Mouse (Mus musculus): ENCODE measurements around the gene Zfp865. TPM values are rescaled to one million over a fixed set of nuclear protein-coding genes. Genes with fewer than 3 reads are reported as not detected.

The Zfp865 gene
- polyA plus RNA-seq, 1 experiment from 2014 or later: 6.3 TPM

- H3K4me3 ChIP-seq: peak overlapping the region; percentile 68
- H3K27ac ChIP-seq: peak overlapping the region; percentile 64
- H3K4me1 ChIP-seq: peaks cover 68% of the 10 kb centered on the region
- H3K36me3 ChIP-seq: no peaks in the 10 kb centered on the region
- H3K9ac ChIP-seq: peak overlapping the region; percentile 73
- no peaks in the 10 kb centered on the region for H3K9me3 ChIP-seq
- 1% methylated on average over 55 of the region's 55 CpGs for WGBS
- peak overlapping the region; percentile 84 for H3K4me2 ChIP-seq
- peaks cover 45% of the 10 kb centered on the region for H3K27me3 ChIP-seq
- no peak for ATAC-seq (ENCODE audit: insufficient number of reproducible peaks, low FRiP score, low TSS enrichment, low read depth)
Observed at GRCm38 (mm10) chr7:5056651-5057263, 36.6 kb downstream of the Zfp865 start.

GRCm38 (mm10) chr7:5057381-5057780 is 37.2 kb downstream of the Zfp865 start:
- Histone ChIP-seq H3K4me2 (peak overlapping the region; percentile 84), H3K27ac (no peak overlapping the region)

GRCm38 (mm10) chr7:5057804-5058203 is 37.6 kb downstream of the Zfp865 start:
- peak overlapping the region; percentile 68; the same call in 1 of the 2 replicates for H3K4me3 ChIP-seq
- H3K4me1 ChIP-seq: peaks cover 58% of the 10 kb centered on the region
- no peak overlapping the region for H3K9ac ChIP-seq
- H3K9me3 ChIP-seq: no peaks in the 10 kb centered on the region
- no peaks in the 10 kb centered on the region for H3K36me3 ChIP-seq
- 33% methylated on average over 11 of the region's 11 CpGs for WGBS
- H3K27me3 ChIP-seq: peaks cover 36% of the 10 kb centered on the region
- peak overlapping the region; percentile 84 for H3K4me2 ChIP-seq
- no peak for ATAC-seq (ENCODE audit: insufficient number of reproducible peaks, low FRiP score, low TSS enrichment, low read depth)
- H3K27ac ChIP-seq: no peak overlapping the region

More at GRCm38 (mm10) chr7:5057381-5057780, 37.2 kb downstream of the Zfp865 start:
- no peaks in the 10 kb centered on the region for H3K36me3 ChIP-seq
- no peaks in the 10 kb centered on the region for H3K9me3 ChIP-seq
- peaks cover 41% of the 10 kb centered on the region for H3K27me3 ChIP-seq
- peak overlapping the region; percentile 68 for H3K4me3 ChIP-seq
- WGBS: 29% methylated on average over 8 of the region's 8 CpGs
- peak overlapping the region; percentile 73 for H3K9ac ChIP-seq
- no peak for ATAC-seq (ENCODE audit: insufficient number of reproducible peaks, low FRiP score, low TSS enrichment, low read depth)
- peaks cover 62% of the 10 kb centered on the region for H3K4me1 ChIP-seq

GRCm38 (mm10) chr7:5058631-5059030 is 38.5 kb downstream of the Zfp865 start:
- no peaks in the 10 kb centered on the region for H3K36me3 ChIP-seq
- H3K4me2 ChIP-seq: no peak overlapping the region
- peaks cover 28% of the 10 kb centered on the region for H3K27me3 ChIP-seq
- H3K4me1 ChIP-seq: peaks cover 55% of the 10 kb centered on the region
- no peak overlapping the region for H3K9ac ChIP-seq
- no peak overlapping the region for H3K27ac ChIP-seq
- ATAC-seq (ENCODE audit: insufficient number of reproducible peaks, low FRiP score, low TSS enrichment, low read depth): no peak
- H3K4me3 ChIP-seq: no peak overlapping the region
- 97% methylated on average over 1 of the region's 1 CpGs for WGBS
- H3K9me3 ChIP-seq: no peaks in the 10 kb centered on the region

GRCm38 (mm10) chr7:5059421-5059820 is 39.2 kb downstream of the Zfp865 start:
- Histone ChIP-seq H3K27ac (no peak overlapping the region), H3K36me3 (no peaks in the 10 kb centered on the region), H3K27me3 (peaks cover 20% of the 10 kb centered on the region), H3K4me1 (peaks cover 54% of the 10 kb centered on the region), H3K9ac (no peak overlapping the region; the same call in 1 of the 2 replicates), H3K9me3 (no peaks in the 10 kb centered on the region), H3K4me3 (no peak overlapping the region), H3K4me2 (peak overlapping the region; percentile 85; the same call in 1 of the 2 replicates)
- WGBS: 88% methylated on average over 12 of the region's 12 CpGs
- ATAC-seq (ENCODE audit: insufficient number of reproducible peaks, low FRiP score, low TSS enrichment, low read depth): no peak

GRCm38 (mm10) chr7:5060239-5060731 is 40.1 kb downstream of the Zfp865 start:
- peak overlapping the region; percentile 100 for H3K27ac ChIP-seq
- ATAC-seq (ENCODE audit: insufficient number of reproducible peaks, low FRiP score, low TSS enrichment, low read depth): no peak
- H3K4me1 ChIP-seq: peaks cover 56% of the 10 kb centered on the region

GRCm38 (mm10) chr7:5060944-5061773 is 41.0 kb downstream of the Zfp865 start:
- H3K9me3 ChIP-seq: no peaks in the 10 kb centered on the region
- peak overlapping the region; percentile 67 for H3K4me3 ChIP-seq
- H3K4me2 ChIP-seq: peak overlapping the region; percentile 85
- under 1% methylated on average over 60 of the region's 60 CpGs for WGBS
- peak overlapping the region; percentile 84 for H3K9ac ChIP-seq
- 0 out of 2 replicates have a peak, but pooled peaks cover 4% of the 10 kb centered on the region for H3K27me3 ChIP-seq
- H3K36me3 ChIP-seq: peaks cover 3% of the 10 kb centered on the region
- ATAC-seq (ENCODE audit: insufficient number of reproducible peaks, low FRiP score, low TSS enrichment, low read depth): peak; percentile 90
- peak overlapping the region; percentile 100 for H3K27ac ChIP-seq
- H3K4me1 ChIP-seq: peaks cover 59% of the 10 kb centered on the region

More at GRCm38 (mm10) chr7:5060239-5060731, 40.1 kb downstream of the Zfp865 start:
- H3K9me3 ChIP-seq: no peaks in the 10 kb centered on the region
- peaks cover 12% of the 10 kb centered on the region; the same call in 1 of the 2 replicates for H3K27me3 ChIP-seq
- no peaks in the 10 kb centered on the region for H3K36me3 ChIP-seq
- peak overlapping the region; percentile 84; the same call in 1 of the 2 replicates for H3K9ac ChIP-seq
- WGBS: 4% methylated on average over 27 of the region's 27 CpGs
- peak overlapping the region; percentile 67 for H3K4me3 ChIP-seq
- H3K4me2 ChIP-seq: peak overlapping the region; percentile 85

- Histone ChIP-seq H3K36me3 (peaks cover 10% of the 10 kb centered on the region), H3K27me3 (0 out of 2 replicates have a peak, but pooled peaks cover 4% of the 10 kb centered on the region), H3K4me3 (peak within 1 kb of the TSS; percentile 67), H3K27ac (peak within 1 kb of the TSS; percentile 100), H3K4me2 (peak within 1 kb of the TSS; percentile 85), H3K9ac (peak within 1 kb of the TSS; percentile 84), H3K9me3 (no peaks in the 10 kb centered on the region), H3K4me1 (peaks cover 56% of the 10 kb centered on the region)
- WGBS: 0% methylated on average over 61 of the region's 65 CpGs
- peak; percentile 83 for ATAC-seq (ENCODE audit: insufficient number of reproducible peaks, low FRiP score, low TSS enrichment, low read depth)
Observed at GRCm38 (mm10) chr7:5061774-5062359, 41.7 kb downstream of the Zfp865 start, which contains the start of gene U2af2. U2af2 (plus strand) TSS chr7:5062143.

GRCm38 (mm10) chr7:5062360-5063001 is 42.3 kb downstream of the Zfp865 start:
- peak overlapping the region; percentile 85 for H3K4me2 ChIP-seq
- H3K9ac ChIP-seq: peak overlapping the region; percentile 73
- no peaks in the 10 kb centered on the region for H3K9me3 ChIP-seq
- peak overlapping the region; percentile 67 for H3K4me3 ChIP-seq
- H3K4me1 ChIP-seq: peaks cover 50% of the 10 kb centered on the region
- peaks cover 16% of the 10 kb centered on the region for H3K36me3 ChIP-seq
- peak overlapping the region; percentile 100 for H3K27ac ChIP-seq
- H3K27me3 ChIP-seq: 0 out of 2 replicates have a peak, but pooled peaks cover 3% of the 10 kb centered on the region
- under 1% methylated on average over 46 of the region's 51 CpGs for WGBS
- peak; percentile 48 for ATAC-seq (ENCODE audit: insufficient number of reproducible peaks, low FRiP score, low TSS enrichment, low read depth)

- Histone ChIP-seq H3K9me3 (no peaks in the 10 kb centered on the region), H3K4me2 (no peak overlapping the region), H3K27me3 (no peaks in the 10 kb centered on the region), H3K4me3 (no peak overlapping the region), H3K9ac (no peak overlapping the region), H3K27ac (no peak overlapping the region), H3K4me1 (peaks cover 33% of the 10 kb centered on the region), H3K36me3 (peaks cover 40% of the 10 kb centered on the region)
- ATAC-seq (ENCODE audit: insufficient number of reproducible peaks, low FRiP score, low TSS enrichment, low read depth): no peak
- WGBS: 95% methylated on average over 6 of the region's 6 CpGs
Observed at GRCm38 (mm10) chr7:5064886-5065285, 44.7 kb downstream of the Zfp865 start.

- no peak overlapping the region for H3K4me3 ChIP-seq
- H3K27ac ChIP-seq: no peak overlapping the region
- peaks cover 95% of the 10 kb centered on the region for H3K36me3 ChIP-seq
- H3K9me3 ChIP-seq: no peaks in the 10 kb centered on the region
- WGBS: 83% methylated on average over 1 of the region's 1 CpGs
- no peak overlapping the region for H3K9ac ChIP-seq
- no peaks in the 10 kb centered on the region for H3K4me1 ChIP-seq
- H3K4me2 ChIP-seq: no peak overlapping the region
- H3K27me3 ChIP-seq: no peaks in the 10 kb centered on the region
- ATAC-seq (ENCODE audit: insufficient number of reproducible peaks, low FRiP score, low TSS enrichment, low read depth): no peak
Observed at GRCm38 (mm10) chr7:5073586-5073985, 53.4 kb downstream of the Zfp865 start.
